Mouse (Mus musculus): ENCODE measurements around the gene Cped1.
"Not testable (repeated sequence)": the region's sequence is repeated elsewhere in the genome, so short reads cannot be mapped to it uniquely, and the experiment has no call there.

Cped1 gene

DNA sequence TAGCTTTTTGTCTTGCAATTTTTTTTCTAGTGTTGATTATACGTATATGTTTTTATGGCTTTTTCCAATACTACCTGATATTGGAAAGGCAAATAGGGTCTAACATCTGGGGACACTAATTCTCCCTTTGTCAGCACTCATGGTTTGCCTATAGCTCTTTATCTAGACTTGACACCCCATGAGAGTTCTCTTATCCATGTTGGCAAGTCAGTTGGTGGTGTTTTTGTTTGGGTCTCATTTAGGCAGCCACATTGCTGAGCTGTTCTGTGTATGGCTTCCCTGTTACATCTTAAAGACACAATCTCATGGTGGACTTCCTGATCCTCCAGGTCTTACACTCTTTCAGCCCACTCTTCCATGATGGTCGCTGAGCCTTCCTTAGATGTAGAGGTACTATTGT is 42.1 kb downstream of the Cped1 start:
- DNase-seq, result no peak

DNA sequence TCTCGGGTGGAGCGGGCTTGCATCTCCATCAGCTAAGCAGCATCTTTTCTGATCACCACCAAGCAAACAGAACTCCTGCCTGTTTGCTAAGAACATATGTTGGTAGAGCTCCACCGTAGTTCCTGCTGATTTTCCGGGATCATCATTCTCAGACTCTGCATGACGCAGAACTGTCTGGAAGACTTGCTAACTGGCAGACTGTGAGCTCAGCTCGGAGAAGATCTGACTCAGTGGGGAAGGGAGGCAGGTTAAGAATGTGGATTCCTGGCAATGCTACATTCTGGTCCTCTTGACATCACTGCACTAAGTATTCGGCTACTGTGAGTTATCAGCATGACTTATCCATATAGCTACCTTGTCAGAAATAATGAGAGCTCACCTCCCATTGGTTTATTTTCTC is 44.7 kb downstream of the Cped1 start:
- peak; percentile 8 to 50 for DNase-seq

DNA sequence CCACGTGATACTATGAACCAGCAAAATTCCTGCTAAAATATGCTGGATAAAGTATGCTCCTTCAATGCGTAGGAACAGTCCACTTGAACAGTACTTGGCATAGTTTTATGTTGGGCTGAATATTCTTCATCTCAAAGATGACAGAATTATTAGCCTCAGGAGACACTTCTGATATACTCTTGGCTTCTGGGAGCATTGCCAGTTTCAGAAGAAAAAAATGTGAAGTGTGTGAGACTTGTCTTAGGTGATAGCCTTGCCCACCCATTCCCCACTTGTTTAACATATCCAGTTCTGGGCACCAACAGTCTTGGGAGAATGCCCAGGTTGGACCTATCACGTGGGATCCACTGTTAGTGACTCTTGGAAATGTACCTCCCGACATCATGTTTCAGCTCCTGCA is 47.5 kb downstream of the Cped1 start:
- DNase-seq, result peak; percentile 4 to 17

DNA sequence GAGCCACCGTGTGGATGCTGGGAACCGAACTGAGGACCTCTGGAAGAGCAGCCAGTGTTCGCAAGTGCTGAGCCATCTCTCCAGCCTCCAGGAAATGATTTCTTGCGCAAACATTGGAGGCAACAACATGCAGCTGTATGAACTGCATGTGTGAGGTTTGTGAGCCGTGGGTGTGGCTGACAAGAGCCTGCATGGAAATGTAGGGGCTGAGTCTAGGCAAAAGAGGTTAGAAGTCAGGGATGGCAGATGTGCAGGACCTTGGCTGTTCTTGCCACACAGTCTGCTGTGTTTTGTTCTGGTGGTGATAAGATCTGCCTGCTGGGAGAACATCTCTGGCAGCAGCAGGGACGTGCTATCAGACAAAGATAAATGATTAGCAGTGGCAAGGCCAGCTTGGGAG is 49.7 kb downstream of the Cped1 start:
- DNase-seq, result no peak

DNA sequence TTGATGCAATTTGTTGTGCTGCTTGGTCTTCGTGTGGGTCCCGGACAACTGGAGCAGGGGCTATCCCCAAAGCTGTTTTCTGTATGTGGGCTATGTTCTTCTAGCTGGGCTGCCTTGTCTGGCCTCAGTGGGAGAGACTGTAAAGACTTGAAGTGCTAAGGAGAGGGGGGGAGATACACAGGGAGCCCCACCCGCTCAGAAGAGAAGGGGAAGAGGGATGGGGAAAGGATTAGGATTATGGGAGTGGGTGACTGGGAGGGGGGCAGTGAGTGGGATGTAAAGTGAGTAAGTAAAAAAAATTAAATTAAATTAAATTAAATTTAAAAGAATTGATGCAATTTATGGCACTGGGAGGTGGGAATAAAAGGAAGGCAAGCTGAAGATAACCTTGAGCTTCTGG is 50.2 kb downstream of the Cped1 start:
- DNase-seq, result no peak

DNA sequence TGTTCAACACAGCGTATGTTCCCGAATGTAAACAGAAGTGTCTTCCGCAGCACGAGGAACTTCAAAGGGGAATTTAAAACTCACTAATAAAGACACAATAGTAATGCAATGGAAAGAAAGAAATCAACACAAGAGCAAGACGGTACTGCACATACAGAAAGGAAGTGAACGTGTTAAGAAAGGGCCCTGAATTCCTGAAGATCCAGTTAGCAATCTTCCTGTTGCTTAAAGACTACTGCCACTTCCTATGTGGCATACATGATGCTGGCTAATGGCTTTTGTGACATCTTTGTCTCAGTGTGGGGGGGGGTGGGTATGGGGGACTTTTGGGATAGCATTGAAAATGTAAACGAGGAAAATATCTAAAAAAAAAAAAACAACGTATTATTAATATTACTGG is 50.7 kb downstream of the Cped1 start:
- no peak for DNase-seq

DNA sequence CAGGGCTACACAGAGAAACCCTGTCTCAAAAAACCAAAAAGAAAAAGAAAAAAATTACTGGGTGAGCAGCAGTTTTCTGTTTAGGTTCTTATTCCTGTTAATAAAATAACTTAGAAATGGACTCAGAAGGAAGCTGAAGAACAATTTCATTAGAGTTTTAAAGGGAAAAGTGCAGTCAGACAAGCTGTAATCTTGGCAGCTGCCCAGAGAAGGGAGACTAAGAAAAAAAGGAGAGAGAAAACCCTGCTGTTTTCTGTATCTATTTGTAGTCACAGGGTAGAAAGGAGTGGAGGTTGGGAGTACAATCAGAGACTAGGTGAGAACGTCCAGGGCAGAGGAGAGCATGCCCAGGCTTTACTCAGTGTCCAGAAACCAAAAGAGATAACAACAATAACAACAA is 51.2 kb downstream of the Cped1 start:
- no peak for DNase-seq

DNA sequence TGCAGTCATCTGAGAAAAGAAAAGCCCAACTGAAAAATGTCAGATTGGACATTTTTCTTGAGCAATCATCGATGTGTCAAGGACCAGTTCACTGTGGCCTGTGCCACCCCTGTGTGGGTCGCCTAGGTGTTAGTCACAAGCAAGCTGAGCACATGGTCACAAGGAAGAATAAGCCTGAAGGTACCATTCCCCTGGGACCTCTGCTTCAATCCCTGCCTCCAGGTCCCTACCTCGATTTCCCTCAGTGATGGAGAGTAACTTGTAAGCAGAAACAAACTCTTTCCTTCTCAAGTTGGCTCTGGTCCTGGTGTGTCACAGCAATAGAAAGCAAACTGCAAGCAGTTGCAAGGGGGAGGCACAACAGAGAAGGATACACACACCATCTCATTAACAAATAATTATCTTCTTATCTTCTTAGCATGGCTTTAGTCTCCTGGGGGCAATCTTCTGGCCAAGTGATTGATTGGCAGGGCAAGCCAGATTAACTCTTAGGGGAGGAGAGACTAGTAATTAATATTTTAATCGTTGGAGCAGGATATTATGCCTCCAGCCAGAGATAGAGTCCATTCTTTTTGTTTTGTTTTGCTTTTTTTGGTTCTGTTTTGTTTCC is 51.8 kb downstream of the Cped1 start:
- DNase-seq, result no peak

DNA sequence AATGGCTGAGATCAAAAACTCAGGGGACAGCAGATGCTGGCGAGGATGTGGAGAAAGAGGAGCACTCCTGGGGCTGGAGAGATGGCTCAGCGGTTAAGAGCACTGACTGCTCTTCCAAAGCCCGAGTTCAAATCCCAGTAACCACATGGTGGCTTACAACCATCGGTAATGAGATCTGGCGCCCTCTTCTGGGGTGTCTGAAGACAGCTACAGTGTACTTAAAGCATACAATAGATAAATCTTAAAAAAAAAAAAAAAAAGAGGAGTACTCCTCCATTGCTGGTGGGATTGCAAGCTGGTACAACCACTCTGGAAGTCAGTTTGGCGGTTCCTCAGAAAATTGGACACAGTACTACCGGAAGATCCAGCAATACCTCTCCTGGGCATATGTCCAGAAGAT is 54.0 kb downstream of the Cped1 start:
- not testable (repeated sequence) for DNase-seq

DNA sequence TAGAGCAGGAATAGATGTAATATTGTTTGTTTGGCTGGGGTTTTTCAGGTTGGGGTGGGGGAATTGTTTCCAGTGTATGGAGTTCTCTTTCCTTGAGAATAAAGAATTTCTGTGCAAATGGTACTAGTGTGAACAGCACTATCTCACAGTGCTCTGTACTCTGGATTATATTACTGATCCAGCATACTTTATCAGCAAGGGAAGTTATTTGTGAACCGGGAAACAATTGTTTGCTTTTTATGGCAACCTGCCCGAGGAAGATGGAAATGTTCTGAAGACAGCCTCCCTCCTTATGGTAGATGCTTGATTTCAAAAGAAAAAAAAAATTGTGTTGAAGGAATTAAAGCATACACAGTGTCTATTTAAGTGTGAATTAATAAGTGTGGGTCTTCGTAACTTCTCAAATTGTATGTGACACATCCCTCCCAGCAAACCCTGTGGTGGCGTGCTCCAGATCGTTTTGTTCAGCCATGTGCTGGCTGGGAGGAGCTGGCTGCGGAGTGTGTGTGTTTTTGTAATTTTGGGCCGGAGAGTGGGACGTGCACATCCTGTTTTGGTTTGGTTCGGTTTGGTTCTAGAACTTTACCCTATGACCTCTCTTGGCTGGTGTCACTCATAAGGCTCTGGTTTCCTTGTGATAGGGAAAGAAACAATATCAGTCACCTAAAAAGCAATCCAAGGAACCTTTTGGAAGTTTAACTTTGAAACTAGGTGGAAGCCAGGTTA is 59.3 kb downstream of the Cped1 start:
- no peak for DNase-seq

DNA sequence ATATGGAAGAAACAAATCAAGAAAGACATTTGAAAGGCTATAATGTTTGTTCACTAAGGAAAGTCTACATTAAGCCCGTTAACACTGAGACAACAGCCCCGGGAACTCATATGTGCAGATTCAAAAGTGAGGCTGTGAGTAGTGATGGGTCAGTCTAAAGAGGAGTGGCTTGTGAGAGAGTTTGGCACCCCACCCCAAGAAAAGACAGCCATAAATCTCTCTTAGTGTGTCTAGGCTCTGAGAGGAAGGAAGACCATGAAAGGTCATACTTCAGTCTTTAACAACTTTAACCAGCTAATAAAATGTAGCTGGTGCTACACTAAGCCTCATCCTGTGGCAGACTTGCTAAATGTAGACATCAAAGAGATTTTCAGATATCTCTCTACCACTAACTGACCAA is 61.4 kb downstream of the Cped1 start:
- DNase-seq, result no peak

DNA sequence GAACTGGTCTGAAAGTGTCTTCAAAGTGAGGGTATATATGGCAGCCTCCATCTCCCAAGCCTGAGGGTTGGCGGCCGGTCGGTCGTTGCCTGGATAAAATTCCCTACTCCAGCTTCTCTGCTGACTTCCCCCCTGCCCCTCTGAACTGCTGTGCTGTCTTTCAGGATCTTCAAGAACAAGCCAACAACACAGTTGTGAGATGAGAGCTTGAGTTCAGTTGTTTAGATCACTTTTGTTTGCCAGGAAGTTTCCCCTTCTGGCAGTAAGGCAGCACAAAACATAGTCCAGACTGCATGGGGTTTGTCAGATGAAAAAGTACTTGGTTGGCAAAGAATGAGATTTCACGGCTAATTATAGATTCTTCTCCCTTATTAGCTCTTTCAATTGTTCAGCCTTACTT is 63.4 kb downstream of the Cped1 start:
- no peak for DNase-seq

DNA sequence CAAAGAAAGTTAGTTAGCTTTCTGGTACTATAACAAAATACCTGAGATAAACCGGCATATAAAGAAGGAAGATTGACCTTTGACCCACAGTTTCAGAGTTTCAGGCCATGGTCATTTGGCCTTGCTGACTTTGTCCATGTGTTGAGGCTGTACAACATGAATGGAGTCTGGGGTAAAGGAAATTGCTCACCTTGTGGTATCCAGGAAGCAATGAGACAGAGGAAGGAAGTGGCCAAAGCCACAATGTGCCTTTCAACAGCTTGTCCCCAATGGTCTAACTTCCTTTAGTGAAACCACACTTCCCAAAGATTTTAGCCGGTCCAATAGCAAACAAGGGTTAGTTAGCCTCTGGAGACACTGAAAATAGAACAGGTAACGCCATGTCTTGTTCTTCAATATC is 65.8 kb downstream of the Cped1 start:
- DNase-seq, result no peak

DNA sequence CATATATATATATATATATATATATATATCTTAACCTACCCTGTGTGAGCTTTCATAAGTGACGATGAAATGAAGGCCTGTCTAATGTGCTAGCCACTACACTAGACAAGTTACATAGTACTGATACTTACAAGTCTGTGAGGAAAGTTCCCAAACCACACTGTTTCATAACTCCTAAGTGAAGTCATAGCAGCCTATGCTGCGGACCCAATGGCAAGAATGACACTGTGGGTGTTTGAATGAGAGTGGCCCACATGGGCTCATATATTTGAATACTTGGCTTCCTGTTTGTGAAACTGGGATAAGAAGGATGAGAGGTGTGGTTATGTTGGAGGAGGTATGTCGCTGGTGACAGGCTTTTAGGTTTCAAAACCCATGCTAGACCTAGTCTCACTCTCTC is 67.3 kb downstream of the Cped1 start:
- no peak for DNase-seq

DNA sequence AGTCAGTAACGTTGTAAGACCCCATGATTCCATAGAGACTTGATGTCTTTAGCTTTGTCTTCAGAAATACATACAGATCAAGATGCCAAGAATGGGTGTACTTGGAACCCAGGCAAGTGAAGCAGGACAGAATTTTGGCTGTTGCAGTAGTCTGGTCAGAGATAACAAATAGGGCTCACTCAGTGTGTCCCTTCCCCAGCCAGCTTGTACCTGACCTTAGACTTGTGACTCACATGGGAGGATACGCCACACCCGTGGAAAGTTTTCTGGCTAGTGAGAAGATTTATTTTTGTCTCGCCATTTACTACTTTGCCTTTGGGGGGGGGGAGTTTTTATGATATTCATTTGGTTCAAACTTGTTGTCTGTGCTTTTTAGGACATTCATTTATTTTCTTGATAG is 78.6 kb downstream of the Cped1 start:
- DNase-seq, result no peak

DNA sequence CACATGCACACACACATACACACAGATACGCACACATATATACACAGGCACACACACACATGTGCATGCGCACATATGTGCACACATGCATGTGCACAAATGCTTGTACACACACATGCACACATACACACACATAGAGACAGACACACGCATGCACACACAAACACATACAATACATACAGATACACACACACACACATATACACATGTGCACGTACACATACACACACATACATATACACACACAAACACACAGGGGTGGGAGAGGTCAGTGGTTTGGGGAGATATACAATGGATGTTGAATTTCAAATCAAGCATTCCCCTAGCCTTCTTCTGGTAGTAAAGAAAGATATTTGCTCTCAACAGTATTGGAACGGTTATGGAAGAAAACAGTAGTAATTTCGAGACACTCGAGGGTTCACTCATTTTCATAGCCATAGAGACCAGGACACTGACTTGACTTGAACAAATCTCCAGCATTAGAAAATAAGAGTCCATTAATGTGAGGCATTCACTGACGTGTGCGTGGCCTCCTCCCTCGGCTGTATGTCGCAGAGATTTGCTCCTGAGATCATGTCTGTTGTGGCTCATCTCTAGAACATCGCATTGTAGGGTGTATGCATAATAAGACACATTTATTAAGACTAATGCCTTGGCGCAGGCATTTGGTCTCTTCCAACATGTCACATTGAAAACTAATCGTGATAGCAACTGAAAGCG is 85.0 kb downstream of the Cped1 start:
- DNase-seq, result no peak

DNA sequence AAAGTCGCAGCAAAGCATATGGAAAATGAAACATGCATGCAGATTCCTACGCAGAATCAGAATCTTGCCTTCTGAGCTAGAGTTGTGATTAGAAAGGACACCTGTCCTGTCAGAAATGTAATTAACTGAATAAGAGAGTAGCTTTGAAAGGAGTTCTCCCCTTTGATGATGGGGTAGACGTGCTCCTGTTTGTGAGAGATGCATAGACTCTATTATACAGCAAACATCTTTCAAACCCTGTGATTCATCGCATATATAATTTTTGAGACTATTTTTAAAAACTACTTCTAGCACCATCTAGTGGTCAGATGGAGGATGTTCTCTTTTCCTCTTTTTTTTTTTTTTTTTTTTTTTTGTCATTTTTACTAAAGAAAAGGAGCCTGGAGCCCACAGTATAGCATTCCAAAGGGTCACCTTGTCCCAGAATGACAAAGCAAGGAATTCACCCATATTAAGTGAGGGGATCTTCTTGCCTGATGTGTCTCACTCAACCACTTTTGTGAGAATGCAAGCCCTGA is 85.7 kb downstream of the Cped1 start:
- DNase-seq, result peak in 1 of 2 experiments; percentile 9

DNA sequence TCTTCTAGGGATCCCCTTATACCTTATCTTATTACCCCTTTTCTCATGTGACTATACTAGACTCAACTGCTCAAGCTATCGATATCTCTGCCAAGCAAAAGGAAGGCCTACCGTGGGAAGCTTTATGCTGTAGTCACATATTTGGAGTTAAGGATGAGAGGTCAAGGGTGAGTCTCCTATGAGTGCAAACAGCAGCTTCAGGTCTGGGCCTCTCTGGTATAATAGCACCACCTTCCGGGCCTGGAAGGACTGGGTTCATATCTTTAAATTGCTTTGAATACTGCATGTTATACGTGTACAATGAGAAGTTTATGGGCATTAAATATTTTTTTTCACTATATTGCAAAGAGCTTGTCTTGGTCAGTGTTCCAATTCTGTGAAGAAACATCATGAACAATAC is 87.0 kb downstream of the Cped1 start:
- DNase-seq, result no peak

DNA sequence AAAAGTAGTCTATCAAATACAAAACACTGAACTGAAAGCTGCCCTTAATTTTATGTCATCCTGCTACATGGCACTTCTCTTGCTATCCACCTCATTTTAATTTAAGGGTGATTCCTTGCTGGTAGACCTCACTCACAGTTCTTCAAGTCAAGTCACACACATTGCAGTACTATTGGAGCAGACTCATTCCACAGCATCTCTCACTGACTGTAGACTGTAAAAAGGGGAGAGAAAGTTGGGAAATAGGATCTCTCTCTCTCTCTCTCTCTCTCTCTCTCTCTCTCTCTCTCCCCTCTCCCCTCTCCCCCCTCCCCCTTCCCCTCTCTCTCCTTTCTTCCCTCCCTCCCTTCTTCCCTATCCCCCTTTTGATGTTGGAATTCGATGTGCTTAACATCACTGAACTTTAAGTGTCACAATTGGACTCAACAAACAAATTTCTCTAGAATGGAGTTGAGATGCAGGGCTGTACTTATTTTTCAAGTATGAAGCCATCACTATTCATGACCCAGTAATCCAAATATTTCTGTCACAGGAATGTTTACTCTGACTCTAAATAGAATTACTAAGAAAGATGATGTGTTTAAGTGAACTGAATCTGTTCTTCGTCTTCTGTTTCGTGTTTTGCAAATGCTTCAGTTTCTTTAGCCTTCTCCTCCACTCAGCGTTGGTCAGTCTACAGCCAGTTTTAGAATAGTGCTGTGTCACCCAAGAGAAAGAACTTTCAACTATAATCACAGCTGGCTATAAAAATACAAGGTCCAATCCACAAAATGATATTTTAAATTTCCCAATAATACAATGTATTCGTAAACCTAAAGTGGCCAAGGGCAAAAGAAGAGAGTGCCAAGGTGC is 88.7 kb downstream of the Cped1 start:
- DNase-seq, result no peak

DNA sequence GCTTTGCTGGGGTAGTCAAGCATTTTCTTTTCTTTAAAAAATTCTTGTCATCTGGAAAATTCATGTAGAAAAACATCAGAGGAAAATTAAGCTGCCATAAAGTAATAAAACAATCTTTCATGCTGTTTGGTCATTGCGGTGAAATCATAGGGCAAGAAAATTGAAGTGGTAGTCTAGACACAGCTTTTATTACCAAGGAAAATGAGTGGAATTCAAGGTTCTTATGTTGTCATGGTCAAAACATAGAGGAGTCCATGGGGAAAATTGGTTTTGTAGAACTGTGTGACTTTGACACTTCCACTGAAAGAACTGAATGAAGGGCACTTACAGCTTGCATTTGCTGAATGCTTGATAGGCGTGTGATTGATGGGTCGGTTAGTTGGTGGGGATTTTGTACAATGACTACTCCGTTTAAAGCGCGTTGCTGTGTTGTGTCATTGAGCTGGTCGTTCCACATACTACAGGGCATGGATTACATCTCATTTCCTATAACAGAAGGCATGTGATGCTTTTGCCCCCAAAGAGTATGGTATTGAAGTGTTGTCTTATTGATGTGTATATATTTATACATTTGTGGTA is 93.1 kb downstream of the Cped1 start:
- DNase-seq, result no peak

DNA sequence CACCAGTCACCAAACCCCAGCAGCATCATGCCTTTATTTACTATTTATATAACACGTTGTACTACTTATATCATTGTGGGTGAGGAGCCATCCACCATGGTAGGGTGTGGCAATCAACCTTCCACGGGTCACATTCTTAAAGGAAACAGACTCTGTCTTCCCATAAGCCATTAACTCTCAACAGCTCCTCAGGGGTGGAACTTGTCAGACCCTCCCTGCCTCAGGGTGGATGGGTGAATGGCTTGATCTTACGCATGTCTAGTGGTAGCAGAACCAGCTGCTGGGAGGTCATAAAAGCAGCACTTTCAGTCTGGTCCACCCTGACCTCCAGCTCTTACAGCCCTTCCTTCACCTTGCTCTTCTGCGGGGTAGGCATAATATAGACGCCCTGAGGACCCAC is 100.3 kb downstream of the Cped1 start:
- DNase-seq, result no peak

DNA sequence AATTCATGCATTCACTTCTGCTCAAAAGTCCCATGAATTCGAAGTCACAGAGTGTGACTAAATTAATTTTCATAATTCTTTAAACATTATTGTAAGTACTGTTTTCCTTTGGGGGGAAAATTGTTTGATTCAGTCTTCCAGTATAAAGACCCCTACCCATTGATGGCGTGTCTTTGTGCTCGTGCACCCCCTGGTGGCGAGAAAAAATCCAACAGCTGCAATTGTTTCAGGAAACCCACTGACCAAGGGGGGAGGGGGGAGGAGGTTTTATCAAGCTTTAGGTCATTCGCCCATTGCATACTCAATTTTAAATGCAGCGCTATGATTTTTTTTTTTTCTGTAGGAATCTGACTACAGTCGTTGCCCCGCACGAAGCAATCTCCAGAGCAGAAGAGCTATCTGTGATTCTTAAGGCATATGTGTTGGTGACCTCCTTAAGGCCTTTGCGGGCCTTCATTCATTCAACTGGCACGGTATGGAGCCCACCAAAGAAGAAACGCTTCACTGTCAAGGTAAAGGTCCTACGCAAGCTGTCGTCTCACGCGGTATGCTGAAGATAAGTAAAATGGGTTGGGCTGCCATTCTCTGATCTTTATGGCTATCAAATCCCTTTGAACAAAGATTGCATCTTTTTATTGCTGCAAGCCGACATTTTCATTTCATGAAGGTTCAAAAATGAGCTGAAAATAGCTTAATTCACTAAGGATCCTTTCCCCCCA is 102.8 kb downstream of the Cped1 start:
- DNase-seq, result peak; percentile 49 to 71
